Mouse (Mus musculus): ENCODE data around the gene Pdxk.

- TF ChIP-seq CTCF (IDR thresholded peaks at IDR 0.05; ENCODE audit: borderline replicate concordance, insufficient read depth, low read length) = no peak
- no peak for TF ChIP-seq POLR2A (IDR thresholded peaks at IDR 0.05; ENCODE audit: low read depth, low read length)
Measured at GRCm38 (mm10) chr10:78486871-78487270, 22.1 kb upstream of the Pdxk start.

Data from embryonic fibroblast, embryonic 13.5 days (primary cell).